Mouse (Mus musculus): Measurements from ENCODE around the gene Zfp986. TPM values are rescaled to one million over a fixed set of nuclear protein-coding genes. Genes with fewer than 3 reads are reported as not detected.
"Not testable (repeated sequence)": the region's sequence is repeated elsewhere in the genome, so short reads cannot be mapped to it uniquely, and the experiment has no call there.

Zfp986 gene
- not detected in 2 replicates for polyA plus RNA-seq (2016; fragmentation: Nextera tagmentation; extraction: Ambion mirVana)

DNA sequence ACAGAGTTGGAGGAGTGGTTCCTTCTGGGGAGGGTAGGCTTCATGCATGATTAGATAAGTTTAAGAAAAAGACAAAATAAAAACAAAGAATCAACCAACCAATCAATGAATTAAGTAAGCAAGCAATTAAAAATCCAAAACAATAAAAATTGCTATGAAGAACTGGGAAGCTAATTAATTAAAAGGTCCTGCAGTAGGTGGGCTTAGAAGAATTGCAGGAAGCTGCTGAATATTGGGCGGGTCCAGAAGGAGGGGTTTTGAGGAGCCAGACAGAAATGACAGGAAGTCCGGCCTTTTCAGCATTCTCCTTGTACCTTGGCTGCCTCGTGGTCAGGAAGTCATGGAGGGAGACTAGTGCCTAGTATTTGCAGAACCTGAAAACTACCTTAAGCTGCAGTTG lies at the start of gene Zfp986:
TSS of gene Zfp986 (plus strand) at position 301 of the 400 bp plus-strand sequence.
- not testable (repeated sequence) for H3K27ac ChIP-seq; H3K9me3 ChIP-seq (replicated peaks); H3K27me3 ChIP-seq; H3K4me1 ChIP-seq; H3K4me3 ChIP-seq; H3K9ac ChIP-seq; H3K4me2 ChIP-seq (replicated peaks); ATAC-seq (ENCODE audit: low FRiP score); H3K36me3 ChIP-seq
- WGBS: 83% methylated on average over 3 of the region's 3 CpGs

DNA sequence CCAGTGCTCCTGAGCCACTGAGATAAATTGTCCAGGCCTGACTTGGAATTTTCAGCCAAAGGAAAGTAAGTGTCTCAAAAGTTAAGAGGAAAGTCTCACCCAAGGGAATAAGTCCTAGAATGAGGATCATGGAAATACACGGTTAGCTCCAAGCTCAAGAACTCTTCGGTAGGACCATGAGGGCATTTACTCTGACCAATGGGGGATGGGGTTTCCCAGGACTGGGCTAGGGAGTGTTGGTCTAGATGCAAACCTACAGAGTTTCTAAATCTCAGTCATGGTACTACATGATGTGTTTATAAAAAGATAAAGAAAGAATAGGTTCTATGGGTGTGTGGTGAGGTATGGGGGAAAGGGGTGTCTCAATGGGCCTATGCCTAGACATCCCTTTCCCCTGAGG lies 48.6 kb upstream of the Zfp986 start:
- not testable (repeated sequence) for H3K9ac ChIP-seq; H3K4me2 ChIP-seq (replicated peaks); H3K36me3 ChIP-seq; H3K4me3 ChIP-seq; H3K9me3 ChIP-seq (replicated peaks); H3K27me3 ChIP-seq; H3K4me1 ChIP-seq; H3K27ac ChIP-seq
- peak; percentile 32; the same call in 1 of the 2 replicates for ATAC-seq (ENCODE audit: low FRiP score)
- WGBS: no CpG with 5 or more reads among the region's 2 CpGs

GRCm38 (mm10) chr4:145825606-145826005 lies 43.0 kb upstream of the Zfp986 start:
- ATAC-seq (ENCODE audit: low FRiP score); H3K36me3 ChIP-seq; H3K27ac ChIP-seq; H3K4me2 ChIP-seq (replicated peaks); H3K9me3 ChIP-seq (replicated peaks); H3K4me1 ChIP-seq; H3K27me3 ChIP-seq; H3K4me3 ChIP-seq; H3K9ac ChIP-seq: not testable (repeated sequence)
- WGBS: 78% methylated on average over 3 of the region's 8 CpGs

- H3K27ac ChIP-seq; H3K9me3 ChIP-seq (replicated peaks); H3K4me3 ChIP-seq; H3K27me3 ChIP-seq; H3K36me3 ChIP-seq; H3K4me2 ChIP-seq (replicated peaks); H3K4me1 ChIP-seq; H3K9ac ChIP-seq: not testable (repeated sequence)
- ATAC-seq (ENCODE audit: low FRiP score): peak; percentile 55
- 95% methylated on average over 1 of the region's 14 CpGs for WGBS
Measured at GRCm38 (mm10) chr4:145831328-145832062, 37.1 kb upstream of the Zfp986 start.

DNA sequence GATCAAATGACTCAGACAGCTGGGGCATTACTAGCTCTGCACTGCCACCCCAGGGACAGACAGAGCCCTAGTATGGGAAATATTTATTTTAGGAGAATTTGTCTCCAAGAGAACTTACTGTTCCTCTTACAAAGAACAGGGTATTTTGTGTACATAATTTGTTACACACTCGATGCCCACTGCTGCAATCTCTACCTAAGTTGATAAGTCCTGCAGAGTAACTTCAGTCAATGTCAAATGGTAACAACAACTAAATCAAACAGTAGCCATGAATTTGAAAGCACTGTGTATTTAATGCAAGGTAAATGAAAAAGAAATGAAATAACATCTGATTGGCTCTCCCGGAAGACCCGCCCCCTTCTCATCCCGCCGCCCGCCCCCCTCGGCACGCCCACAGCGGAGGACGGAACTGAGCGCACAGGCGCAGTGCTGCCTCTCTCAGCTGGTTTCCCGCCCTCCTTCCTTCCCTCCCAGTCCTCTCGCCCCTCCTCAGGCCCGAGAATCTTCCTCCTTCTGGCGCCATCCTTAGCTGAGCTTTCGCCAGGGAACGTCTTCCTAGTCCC lies 32.2 kb upstream of the Zfp986 start:
- H3K4me1 ChIP-seq; H3K27ac ChIP-seq; H3K27me3 ChIP-seq; H3K4me2 ChIP-seq (replicated peaks); H3K9ac ChIP-seq; H3K36me3 ChIP-seq; H3K4me3 ChIP-seq: not testable (repeated sequence)
- peak; percentile 35 for ATAC-seq (ENCODE audit: low FRiP score)
- peaks cover 16% of the 10 kb centered on the region for H3K9me3 ChIP-seq (replicated peaks)
- 79% methylated on average over 18 of the region's 18 CpGs for WGBS

GRCm38 (mm10) chr4:145836863-145837440 lies 31.6 kb upstream of the Zfp986 start:
- ATAC-seq (ENCODE audit: low FRiP score): peak; percentile 82
- not testable (repeated sequence) for H3K27me3 ChIP-seq; H3K4me1 ChIP-seq; H3K9ac ChIP-seq; H3K36me3 ChIP-seq; H3K27ac ChIP-seq; H3K4me3 ChIP-seq; H3K4me2 ChIP-seq (replicated peaks)
- H3K9me3 ChIP-seq (replicated peaks): peaks cover 16% of the 10 kb centered on the region
- 63% methylated on average over 52 of the region's 75 CpGs for WGBS

- H3K9ac ChIP-seq; H3K4me1 ChIP-seq; H3K27ac ChIP-seq; H3K4me3 ChIP-seq; H3K4me2 ChIP-seq (replicated peaks); H3K27me3 ChIP-seq; H3K9me3 ChIP-seq (replicated peaks); H3K36me3 ChIP-seq: not testable (repeated sequence)
- ATAC-seq (ENCODE audit: low FRiP score): peak; percentile 49; the same call in 1 of the 2 replicates
Measured at GRCm38 (mm10) chr4:145846793-145847192, 21.8 kb upstream of the Zfp986 start.

DNA sequence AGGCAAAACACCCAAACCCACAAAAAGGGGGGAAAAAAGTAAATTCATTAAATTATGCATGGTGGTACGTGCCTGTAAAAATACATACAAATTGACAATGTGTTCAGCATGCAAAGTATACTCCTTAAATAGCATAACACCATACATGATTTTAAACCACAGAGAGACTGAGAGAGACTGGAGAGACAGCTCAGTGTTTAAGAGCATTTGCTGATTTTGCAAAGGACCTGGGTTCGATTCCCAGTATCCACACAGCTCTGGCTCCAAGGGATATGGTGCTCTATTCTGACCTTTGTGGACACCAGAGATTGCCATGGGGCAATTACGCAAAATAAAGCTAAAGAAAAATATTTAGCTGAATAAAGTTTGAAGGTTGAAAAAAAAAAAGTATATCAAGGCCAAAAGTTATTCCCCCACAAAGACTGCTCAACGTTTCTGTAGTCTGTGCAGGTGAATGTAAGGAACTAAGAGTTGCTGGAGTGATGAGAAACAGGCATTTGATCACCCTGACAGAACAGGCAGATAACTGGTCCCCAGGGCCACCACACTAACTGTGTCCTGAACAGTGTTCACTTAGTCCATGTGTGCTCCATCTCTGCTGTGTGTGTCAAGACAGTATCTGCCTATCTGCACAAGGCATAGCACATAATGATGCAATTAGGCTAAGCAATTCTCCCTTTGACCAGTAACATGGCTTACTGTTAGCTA lies 20.3 kb upstream of the Zfp986 start:
- not testable (repeated sequence) for H3K27ac ChIP-seq; H3K9me3 ChIP-seq (replicated peaks); H3K4me3 ChIP-seq; H3K4me1 ChIP-seq; H3K27me3 ChIP-seq; H3K9ac ChIP-seq; H3K4me2 ChIP-seq (replicated peaks); H3K36me3 ChIP-seq
- peak; percentile 28 for ATAC-seq (ENCODE audit: low FRiP score)
- WGBS: 72% methylated on average over 4 of the region's 4 CpGs

DNA sequence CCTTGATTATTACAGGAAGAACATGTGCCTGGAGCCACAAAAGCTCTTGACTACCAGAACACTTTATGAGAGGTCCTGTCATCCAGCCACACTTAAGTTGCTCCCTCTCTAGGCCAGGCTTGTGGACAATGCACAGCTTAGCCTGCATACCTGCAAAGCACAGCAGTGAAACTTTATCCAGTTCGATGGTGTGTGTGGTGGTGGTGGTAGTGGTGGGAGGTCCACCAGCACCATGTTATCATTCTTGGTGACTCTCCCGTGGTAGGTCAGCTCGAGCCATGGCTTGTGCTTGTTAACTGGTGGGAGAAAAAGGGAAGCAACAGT lies 19.7 kb upstream of the Zfp986 start:
- ATAC-seq (ENCODE audit: low FRiP score): peak; percentile 59
- not testable (repeated sequence) for H3K9ac ChIP-seq; H3K27ac ChIP-seq; H3K4me2 ChIP-seq (replicated peaks); H3K4me3 ChIP-seq; H3K27me3 ChIP-seq; H3K36me3 ChIP-seq; H3K4me1 ChIP-seq; H3K9me3 ChIP-seq (replicated peaks)
- 71% methylated on average over 3 of the region's 3 CpGs for WGBS

GRCm38 (mm10) chr4:145851421-145851820 lies 17.2 kb upstream of the Zfp986 start:
- WGBS: 65% methylated on average over 8 of the region's 9 CpGs
- not testable (repeated sequence) for H3K4me2 ChIP-seq (replicated peaks); H3K9me3 ChIP-seq (replicated peaks); H3K9ac ChIP-seq; H3K27ac ChIP-seq; H3K36me3 ChIP-seq; ATAC-seq (ENCODE audit: low FRiP score); H3K27me3 ChIP-seq; H3K4me1 ChIP-seq; H3K4me3 ChIP-seq

GRCm38 (mm10) chr4:145863872-145864271 lies 4.7 kb upstream of the Zfp986 start:
- not testable (repeated sequence) for ATAC-seq (ENCODE audit: low FRiP score); H3K4me2 ChIP-seq (replicated peaks)
- 83% methylated on average over 5 of the region's 8 CpGs for WGBS

More at GRCm38 (mm10) chr4:145863872-145864271, 4.7 kb upstream of the Zfp986 start:
- H3K4me1 ChIP-seq; H3K9me3 ChIP-seq (replicated peaks); H3K27me3 ChIP-seq; H3K4me3 ChIP-seq; H3K9ac ChIP-seq; H3K36me3 ChIP-seq; H3K27ac ChIP-seq: not testable (repeated sequence)
